Comparison of ENCODE assay signal across 8 mouse cellular contexts in genomic region chr5:140418106-140418488, GRCm38 (mm10). TPM values are rescaled to one million over a fixed set of nuclear protein-coding genes. Genes with fewer than 3 reads are reported as not detected.
DNase-seq lines count a peak whose midpoint lies in the region; ATAC-seq and TF ChIP-seq lines count a peak whose summit lies in the region.

No protein-coding gene starts in this region.

- peaks cover 28% of the 10 kb centered on the region for H3K4me1 ChIP-seq in forebrain, embryonic 16.5 days (replicated peaks; ENCODE audit: control insufficient read depth, insufficient read depth, low read length)
- peaks cover 10% of the 10 kb centered on the region for H3K4me1 ChIP-seq in liver, embryonic 11.5 days (replicated peaks; ENCODE audit: control insufficient read depth, insufficient read depth, low read length)
- H3K4me1 ChIP-seq in stomach, postnatal 0 days (replicated peaks; ENCODE audit: control insufficient read depth, insufficient read depth): no peaks in the 10 kb centered on the region; the same call in 1 of the 2 replicates

- H3K36me3 ChIP-seq in forebrain, embryonic 16.5 days (ENCODE audit: control insufficient read depth, insufficient read depth): no peaks in the 10 kb centered on the region
- peaks cover 6% of the 10 kb centered on the region for H3K36me3 ChIP-seq in liver, embryonic 11.5 days (ENCODE audit: control insufficient read depth, insufficient read depth, low read length)
- no peaks in the 10 kb centered on the region for H3K36me3 ChIP-seq in stomach, postnatal 0 days (ENCODE audit: control insufficient read depth, insufficient read depth, low read length)

- DNase-seq in layer of hippocampus, adult 11-12 months (ENCODE audit: low spot score): peak; percentile 13
- no peak for DNase-seq in layer of hippocampus, adult 9-11 months
- DNase-seq in ZHBTc4 (ENCODE audit: low read depth, low spot score): peak; percentile 33
- DNase-seq in liver, embryonic 11.5 days (ENCODE audit: low spot score): no peak
- peak; percentile 21 for DNase-seq in stomach, postnatal 0 days (ENCODE audit: low spot score)
- no peak for DNase-seq in spleen, adult 12 weeks (ENCODE audit: low spot score)
- DNase-seq in left cerebral cortex, adult 8-10 months (ENCODE audit: low spot score in 2 of 2): no peak

- peak overlapping the region; percentile 88 for H3K4me2 ChIP-seq in forebrain, embryonic 16.5 days (ENCODE audit: low read length)
- H3K4me2 ChIP-seq in liver, embryonic 11.5 days: peak overlapping the region; percentile 64
- peak overlapping the region; percentile 80 for H3K4me2 ChIP-seq in stomach, postnatal 0 days (replicated peaks; ENCODE audit: low read depth)

- no peak for TF ChIP-seq CTCF in stomach, postnatal 0 days (IDR thresholded peaks at IDR 0.05; ENCODE audit: low read depth)

- no peaks in the 10 kb centered on the region for H3K27me3 ChIP-seq in forebrain, embryonic 16.5 days (replicated peaks; ENCODE audit: control insufficient read depth, insufficient read depth, low read length)
- no peaks in the 10 kb centered on the region for H3K27me3 ChIP-seq in liver, embryonic 11.5 days (replicated peaks; ENCODE audit: control insufficient read depth, insufficient read depth, low read length)
- H3K27me3 ChIP-seq in stomach, postnatal 0 days (ENCODE audit: control insufficient read depth, insufficient read depth, low read length): no peaks in the 10 kb centered on the region

- no peaks in the 10 kb centered on the region for H3K9me3 ChIP-seq in forebrain, embryonic 16.5 days (ENCODE audit: control insufficient read depth, low read length)
- H3K9me3 ChIP-seq in liver, embryonic 11.5 days (ENCODE audit: control insufficient read depth, low read length): no peaks in the 10 kb centered on the region
- H3K9me3 ChIP-seq in stomach, postnatal 0 days (ENCODE audit: control insufficient read depth, low read length): no peaks in the 10 kb centered on the region

- H3K9ac ChIP-seq in forebrain, embryonic 16.5 days (replicated peaks; ENCODE audit: low read depth, low read length): peak overlapping the region; percentile 73
- H3K9ac ChIP-seq in liver, embryonic 11.5 days (ENCODE audit: low read depth, low read length): peak overlapping the region; percentile 96
- H3K9ac ChIP-seq in stomach, postnatal 0 days (ENCODE audit: low read length): peak overlapping the region; percentile 94

- under 1% methylated on average over 12 of the region's 12 CpGs for WGBS in forebrain, embryonic 16.5 days
- 2% methylated on average over 12 of the region's 12 CpGs for WGBS in liver, embryonic 11.5 days
- under 1% methylated on average over 12 of the region's 12 CpGs for whole genome bisulfite sequencing in stomach, postnatal 0 days

- H3K27ac ChIP-seq in forebrain, embryonic 16.5 days (ENCODE audit: low read length): peak overlapping the region; percentile 94
- peak overlapping the region; percentile 87 for H3K27ac ChIP-seq in liver, embryonic 11.5 days (ENCODE audit: low read depth, low read length)
- H3K27ac ChIP-seq in stomach, postnatal 0 days (replicated peaks): peak overlapping the region; percentile 95

- TF ChIP-seq EP300 in stomach, postnatal 0 days (optimal IDR thresholded peaks at IDR 0.05): no peak

- H3K4me3 ChIP-seq in forebrain, embryonic 16.5 days (replicated peaks; ENCODE audit: low read length): peak overlapping the region; percentile 94
- peak overlapping the region; percentile 98 for H3K4me3 ChIP-seq in liver, embryonic 11.5 days (ENCODE audit: low read depth, low read length)
- peak overlapping the region; percentile 66 for H3K4me3 ChIP-seq in stomach, postnatal 0 days (ENCODE audit: low read depth, low read length)

- ATAC-seq in forebrain, embryonic 16.5 days: peak; percentile 16; the same call in 1 of the 2 replicates
- no peak for ATAC-seq in liver, embryonic 11.5 days (replicated peaks; ENCODE audit: low FRiP score)
- ATAC-seq in stomach, postnatal 0 days (ENCODE audit: low FRiP score, low TSS enrichment): no peak

RNA-seq across cellular contexts. Expression of gene Eif3b, which starts 1.0 kb away (rescaled TPM):
- polyA plus RNA-seq in forebrain, embryonic 16.5 days (2015; fragmentation: Nextera tagmentation; extraction: Ambion mirVana): 75.4 and 86.4 TPM in 2 replicates
- polyA plus RNA-seq in liver, embryonic 11.5 days (2014; fragmentation: Nextera tagmentation; extraction: Ambion mirVana): 210 and 213 TPM in 2 replicates
- polyA plus RNA-seq in stomach, postnatal 0 days (2015; fragmentation: Nextera tagmentation; extraction: Ambion mirVana): 61.8 and 66.5 TPM in 2 replicates
- 10 to 100 TPM; 81.0 to 93.2 (median 86.4) TPM for total RNA-seq in left cerebral cortex, adult 8-10 months (2022)

RNA-seq across cellular contexts. Expression of gene Gm4869, which starts 27.3 kb away (rescaled TPM):
- not detected in 2 replicates for polyA plus RNA-seq in forebrain, embryonic 16.5 days (2015; fragmentation: Nextera tagmentation; extraction: Ambion mirVana)
- polyA plus RNA-seq in liver, embryonic 11.5 days (2014; fragmentation: Nextera tagmentation; extraction: Ambion mirVana): not detected in 2 replicates
- not detected in 2 replicates for polyA plus RNA-seq in stomach, postnatal 0 days (2015; fragmentation: Nextera tagmentation; extraction: Ambion mirVana)
- not detected for total RNA-seq in left cerebral cortex, adult 8-10 months (2022)

RNA-seq across cellular contexts. Expression of gene Snx8, which starts 29.0 kb away (rescaled TPM):
- 18.3 and 24.1 TPM in 2 replicates for polyA plus RNA-seq in forebrain, embryonic 16.5 days (2015; fragmentation: Nextera tagmentation; extraction: Ambion mirVana)
- polyA plus RNA-seq in liver, embryonic 11.5 days (2014; fragmentation: Nextera tagmentation; extraction: Ambion mirVana): 10.6 and 10.7 TPM in 2 replicates
- 8.0 and 8.6 TPM in 2 replicates for polyA plus RNA-seq in stomach, postnatal 0 days (2015; fragmentation: Nextera tagmentation; extraction: Ambion mirVana)
- total RNA-seq in left cerebral cortex, adult 8-10 months (2022): 10 to 100 TPM; 12.5 to 14.7 (median 13.0) TPM

Comparison
In these comparisons a context has a peak if more than half of its experiments do, and no peak if none do; other contexts are left out.
1. DNase-seq: peak in layer of hippocampus, adult 11-12 months (single experiment), ZHBTc4 (single experiment) and stomach, postnatal 0 days (single experiment); none in layer of hippocampus, adult 9-11 months (single experiment), liver, embryonic 11.5 days (single experiment), spleen, adult 12 weeks (single experiment) and left cerebral cortex, adult 8-10 months (0 of 2).
2. Peak in every context shown above with its lines, with median percentiles within 50 percentile points of each other: H3K27ac ChIP-seq, H3K4me2 ChIP-seq, H3K4me3 ChIP-seq and H3K9ac ChIP-seq.